Mouse (Mus musculus) left cerebral cortex, postnatal 36 days (tissue): ENCODE results near the gene Cbfa2t2. TPM values are rescaled to one million over a fixed set of nuclear protein-coding genes. Genes with fewer than 3 reads are reported as not detected.

Source experiments
- DNase-seq, 2 experiments: peaks; one replicate each; pipeline ENCODE4 v3.0.0; 2021 to 2022; ENCODE audit warnings: low spot score in 2 of 2, mixed read lengths in 1 of 2
- intact Hi-C: fragments of 180-260 bp; cut with DNase I; formaldehyde crosslinking; loops from one replicate; pipeline ENCODE4 v1.15.1; 2025
- total RNA-seq, 2 experiments: library from RNA; stranded (reverse); gene quantifications; 2 replicates each; pipeline ENCODE4 v1.2.3; 2021

Gene Cbfa2t2
- total RNA-seq, 2 experiments from 2014 or later, result 48.1 to 64.3 TPM

- intact Hi-C loops, result no loop called here
- no peak for DNase-seq
Observed at GRCm38 (mm10) chr2:154517424-154517823, 81.1 kb downstream of the Cbfa2t2 start.

GRCm38 (mm10) chr2:154521449-154521848, 85.2 kb downstream of the Cbfa2t2 start:
- intact Hi-C loops, result no loop called here
- no peak for DNase-seq

- no peak for DNase-seq
- intact Hi-C loops, result no loop called here
Observed at GRCm38 (mm10) chr2:154522334-154522733, 86.1 kb downstream of the Cbfa2t2 start.

GRCm38 (mm10) chr2:154525285-154525684, 89.0 kb downstream of the Cbfa2t2 start:
- intact Hi-C loops, result no loop called here
- no peak for DNase-seq

GRCm38 (mm10) chr2:154526531-154526930, 90.2 kb downstream of the Cbfa2t2 start:
- DNase-seq, result no peak
- intact Hi-C loops, result no loop called here

- intact Hi-C loops, result loop anchor here (10.0 kb wide), 1 partner anchor 58 kb away; no protein-coding TSS in a partner anchor
- no peak for DNase-seq
Observed at GRCm38 (mm10) chr2:154532888-154533287, 96.6 kb downstream of the Cbfa2t2 start.

GRCm38 (mm10) chr2:154534704-154535270, 98.5 kb downstream of the Cbfa2t2 start:
- DNase-seq, result no peak
- intact Hi-C loops, result loop anchor here (10.0 kb wide), 1 partner anchor 60 kb away; no protein-coding TSS in a partner anchor

- peak; percentile 68 to 71 for DNase-seq
- intact Hi-C loops, result loop anchor here (10.0 kb wide), 1 partner anchor 64 kb away; no protein-coding TSS in a partner anchor
Observed at GRCm38 (mm10) chr2:154538310-154538709, 102.0 kb downstream of the Cbfa2t2 start.

- DNase-seq, result no peak
- intact Hi-C loops, result loop anchor here (1.0 to 10.0 kb wide), 2 partner anchors 64 to 121 kb away; no protein-coding TSS in a partner anchor
Observed at GRCm38 (mm10) chr2:154538710-154539109, 102.4 kb downstream of the Cbfa2t2 start.

- intact Hi-C loops, result loop anchor here (1.0 to 10.0 kb wide), 2 partner anchors 65 to 122 kb away; no protein-coding TSS in a partner anchor
- DNase-seq, result no peak
Observed at GRCm38 (mm10) chr2:154539720-154540119, 103.4 kb downstream of the Cbfa2t2 start.

GRCm38 (mm10) chr2:154541630-154542029, 105.3 kb downstream of the Cbfa2t2 start:
- intact Hi-C loops, result no loop called here
- no peak for DNase-seq

GRCm38 (mm10) chr2:154543567-154544347, 107.5 kb downstream of the Cbfa2t2 start:
- intact Hi-C loops, result no loop called here

GRCm38 (mm10) chr2:154546711-154547110, 110.4 kb downstream of the Cbfa2t2 start, which contains the start of gene 1700003F12Rik:
1700003F12Rik (plus strand) TSS chr2:154547085.
- intact Hi-C loops, result no loop called here
- no peak for DNase-seq

More at GRCm38 (mm10) chr2:154543567-154544347, 107.5 kb downstream of the Cbfa2t2 start:
- peak; percentile 54 to 62 for DNase-seq

GRCm38 (mm10) chr2:154548688-154549087, 112.4 kb downstream of the Cbfa2t2 start:
- intact Hi-C loops, result no loop called here
- no peak for DNase-seq

GRCm38 (mm10) chr2:154549127-154549885, 113.0 kb downstream of the Cbfa2t2 start:
- intact Hi-C loops, result no loop called here
- peak; percentile 61 to 64 for DNase-seq

- intact Hi-C loops, result no loop called here
- no peak for DNase-seq
Observed at GRCm38 (mm10) chr2:154549886-154550189, 113.6 kb downstream of the Cbfa2t2 start.

GRCm38 (mm10) chr2:154550937-154551336, 114.7 kb downstream of the Cbfa2t2 start:
- intact Hi-C loops, result no loop called here
- DNase-seq, result no peak

- intact Hi-C loops, result no loop called here
Observed at GRCm38 (mm10) chr2:154551476-154551875, 115.2 kb downstream of the Cbfa2t2 start, which contains the start of gene Actl10. Actl10 (plus strand) TSS chr2:154551776.

GRCm38 (mm10) chr2:154551927-154552326, 115.6 kb downstream of the Cbfa2t2 start:
- intact Hi-C loops, result loop anchor here (2.0 kb wide), 1 partner anchor 61 kb away; the partner anchor contains the start of genes 4930519P11Rik and Zfp341

More at GRCm38 (mm10) chr2:154551476-154551875, 115.2 kb downstream of the Cbfa2t2 start, which contains the start of gene Actl10:
- DNase-seq, result no peak

More at GRCm38 (mm10) chr2:154551927-154552326, 115.6 kb downstream of the Cbfa2t2 start:
- DNase-seq, result no peak
